Mouse (Mus musculus): ENCODE results near the gene Isl1.

GRCm38 (mm10) chr13:116301706-116302105, 7.8 kb downstream of the Isl1 start:
- TF ChIP-seq CTCF (IDR thresholded peaks at IDR 0.05; ENCODE audit: borderline replicate concordance, control insufficient read depth, extremely low read depth, insufficient read depth, low read length, poor library complexity) (no peak), POLR2A (IDR thresholded peaks at IDR 0.05; ENCODE audit: control insufficient read depth, extremely low read depth, insufficient read depth, low read length, poor library complexity) (no peak)

Measured in thymus, adult 2 months (tissue).